Mouse (Mus musculus) MEL-GATA-1-ER (cell line): ENCODE results near the gene Pnkd.
"Not testable (repeated sequence)": the region's sequence is repeated elsewhere in the genome, so short reads cannot be mapped to it uniquely, and the experiment has no call there.

ENCODE experiments used
- DNase-seq: peaks from one replicate; pipeline ENCODE4 v3.0.0-alpha.2; 2012; ENCODE audit warnings: low read depth; ENCODE audit errors: extremely low read depth

Pnkd gene

GRCm38 (mm10) chr1:74387386-74387988, 102.8 kb downstream of the Pnkd start:
- DNase-seq = no peak

- DNase-seq = no peak
Measured at GRCm38 (mm10) chr1:74388398-74388920, 103.7 kb downstream of the Pnkd start.

DNA sequence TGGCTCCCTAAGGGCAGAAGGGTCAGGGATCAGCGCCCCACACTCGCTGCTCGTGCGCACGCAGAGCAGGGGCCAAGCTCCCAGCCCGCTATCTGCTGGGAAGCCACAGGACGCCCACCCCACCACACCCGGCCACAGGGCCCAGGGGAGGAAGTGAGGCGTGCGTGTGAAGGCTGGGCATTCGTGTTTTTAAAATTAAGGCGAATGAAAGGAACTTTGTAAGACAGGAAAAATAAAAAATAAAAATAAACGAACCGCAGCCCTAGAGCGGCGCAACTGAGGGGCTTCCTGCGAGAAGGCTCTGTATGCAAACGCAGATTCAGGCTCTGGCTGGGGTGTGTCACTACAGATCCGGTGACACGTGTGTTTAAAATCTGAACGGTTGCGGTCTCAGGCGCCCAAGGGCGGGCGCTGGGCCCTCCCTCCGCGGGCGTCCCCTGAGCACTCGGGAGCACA, 105.1 kb downstream of the Pnkd start:
- DNase-seq = no peak

DNA sequence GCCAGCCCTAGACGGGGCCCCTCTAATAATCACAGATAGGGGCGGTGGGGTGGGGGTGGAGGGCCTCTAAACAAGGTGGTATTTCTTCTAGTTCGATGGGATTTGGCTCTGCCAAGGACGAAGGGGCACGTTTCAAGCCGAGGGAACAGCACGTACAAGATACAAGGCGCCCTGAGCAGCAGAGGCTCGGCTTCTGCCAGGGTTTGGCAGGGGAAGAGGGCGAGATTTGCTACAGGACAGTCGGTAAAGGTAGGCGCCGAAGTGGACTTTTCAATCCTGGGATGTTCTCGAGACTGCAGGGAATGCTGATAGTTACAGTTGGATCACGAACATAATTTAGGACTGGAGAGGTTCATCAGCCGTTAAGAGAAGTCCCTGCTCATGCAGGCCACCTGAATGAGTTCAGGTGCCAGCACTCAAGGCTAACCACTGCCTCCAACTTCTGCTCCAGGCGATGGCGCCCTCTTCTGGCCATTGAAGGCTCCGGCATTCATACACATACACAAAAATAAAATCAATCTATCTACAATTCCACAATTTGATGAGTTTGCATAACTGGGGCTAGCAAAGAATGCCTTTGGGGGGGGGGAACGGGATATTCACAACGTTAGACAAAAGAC, 105.7 kb downstream of the Pnkd start:
- DNase-seq = no peak

- DNase-seq = no peak
Measured at GRCm38 (mm10) chr1:74390924-74391748, 106.4 kb downstream of the Pnkd start, which contains the start of gene Ctdsp1. Gene Ctdsp1, plus strand, starts transcription at chr1:74391509.

GRCm38 (mm10) chr1:74391844-74392441, 107.2 kb downstream of the Pnkd start:
- no peak for DNase-seq

- no peak for DNase-seq
Measured at GRCm38 (mm10) chr1:74392446-74392994, 107.8 kb downstream of the Pnkd start.

DNA sequence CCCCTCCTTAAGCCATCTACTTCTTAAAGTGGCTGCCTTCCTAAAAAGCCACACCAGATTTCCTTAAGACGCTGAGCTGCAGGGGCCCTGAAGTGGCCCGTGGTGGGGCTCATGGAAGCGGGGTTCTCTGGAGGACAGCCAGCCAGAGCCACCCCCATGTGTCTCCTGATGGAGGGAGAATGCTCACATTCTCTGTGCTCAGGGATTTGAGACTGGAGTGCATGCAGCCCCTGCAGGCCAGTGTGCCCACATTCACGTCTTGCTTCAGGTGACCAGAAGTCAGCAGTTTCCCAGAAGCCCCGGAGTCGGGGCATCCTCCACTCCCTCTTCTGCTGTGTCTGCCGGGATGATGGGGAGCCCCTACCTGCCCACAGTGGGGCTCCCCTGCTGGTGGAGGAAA, 108.3 kb downstream of the Pnkd start:
- no peak for DNase-seq

DNA sequence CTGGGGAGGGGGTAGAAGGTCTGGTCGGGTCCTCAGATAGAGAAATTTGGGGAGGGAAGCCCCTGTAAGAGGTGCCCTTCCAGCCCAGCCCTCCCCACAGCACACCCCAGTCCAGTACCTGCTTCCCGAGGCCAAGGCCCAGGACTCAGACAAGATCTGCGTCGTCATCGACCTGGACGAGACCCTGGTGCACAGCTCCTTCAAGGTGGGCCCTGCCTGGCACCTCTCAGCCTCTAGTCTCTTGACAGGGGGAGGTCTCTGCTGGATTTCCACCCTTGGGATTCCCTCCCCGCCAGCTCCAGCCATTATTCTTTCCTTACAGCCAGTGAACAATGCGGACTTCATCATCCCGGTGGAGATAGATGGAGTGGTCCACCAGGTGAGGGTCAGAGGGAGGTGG, 109.0 kb downstream of the Pnkd start:
- DNase-seq = no peak

DNA sequence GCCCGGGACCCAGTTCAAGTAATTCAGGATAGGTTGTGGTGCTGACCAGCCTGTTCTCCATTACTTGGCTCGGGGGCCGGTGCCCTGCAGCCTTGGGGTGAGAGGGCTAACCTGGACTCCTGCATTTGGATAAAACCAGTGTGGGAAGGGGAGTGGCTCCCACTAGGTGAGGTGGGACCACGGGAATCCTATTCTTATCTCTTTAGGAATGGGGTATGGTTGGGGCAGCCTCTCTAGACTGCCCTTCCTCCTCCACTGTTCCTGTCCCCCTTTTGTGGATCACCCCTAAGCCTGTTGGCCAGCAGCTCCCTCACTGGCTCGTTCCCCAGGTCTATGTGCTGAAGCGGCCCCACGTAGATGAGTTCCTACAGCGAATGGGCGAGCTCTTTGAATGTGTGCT, 109.6 kb downstream of the Pnkd start:
- DNase-seq = no peak

- DNase-seq = no peak
Measured at GRCm38 (mm10) chr1:74394858-74395257, 110.1 kb downstream of the Pnkd start.

- DNase-seq = no peak
Measured at GRCm38 (mm10) chr1:74395290-74395689, 110.6 kb downstream of the Pnkd start.

DNA sequence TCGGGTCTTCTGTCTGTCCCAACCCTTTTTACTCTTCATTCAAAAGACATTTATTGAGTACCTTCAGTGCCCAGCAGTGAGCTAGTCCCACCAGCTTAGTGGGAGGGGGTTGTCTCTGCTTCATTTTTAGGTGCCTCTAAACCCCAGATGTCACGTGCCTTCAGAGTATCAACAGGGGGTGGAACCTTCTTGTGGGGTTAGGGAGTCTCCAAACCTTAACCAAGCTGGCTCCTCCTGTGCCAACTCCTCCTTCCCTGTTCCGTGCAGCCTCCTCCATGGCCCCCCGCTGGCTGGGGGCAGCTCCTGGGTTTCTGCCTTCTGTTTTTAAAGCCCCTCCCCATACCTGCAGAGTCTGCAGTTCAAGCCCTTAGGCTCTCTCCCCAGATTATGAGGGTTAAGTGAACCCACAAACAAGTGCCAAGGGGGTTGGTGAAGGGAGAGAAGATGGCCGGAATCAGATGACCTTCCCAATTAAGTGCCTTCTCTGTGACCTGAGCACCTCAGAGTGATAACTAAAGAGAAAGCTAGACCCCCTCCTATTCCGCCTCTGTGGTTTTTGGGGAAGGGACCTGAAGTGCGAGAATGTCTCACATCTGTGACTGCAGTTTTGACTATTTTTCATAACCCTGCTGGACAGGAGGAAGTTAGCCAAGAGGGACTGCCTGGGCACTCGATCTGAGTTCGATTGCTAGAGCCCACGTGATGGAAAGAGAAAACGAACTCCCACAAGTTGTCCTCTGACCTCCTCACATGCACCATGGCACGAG, 111.9 kb downstream of the Pnkd start:
- DNase-seq = not testable (repeated sequence)

DNA sequence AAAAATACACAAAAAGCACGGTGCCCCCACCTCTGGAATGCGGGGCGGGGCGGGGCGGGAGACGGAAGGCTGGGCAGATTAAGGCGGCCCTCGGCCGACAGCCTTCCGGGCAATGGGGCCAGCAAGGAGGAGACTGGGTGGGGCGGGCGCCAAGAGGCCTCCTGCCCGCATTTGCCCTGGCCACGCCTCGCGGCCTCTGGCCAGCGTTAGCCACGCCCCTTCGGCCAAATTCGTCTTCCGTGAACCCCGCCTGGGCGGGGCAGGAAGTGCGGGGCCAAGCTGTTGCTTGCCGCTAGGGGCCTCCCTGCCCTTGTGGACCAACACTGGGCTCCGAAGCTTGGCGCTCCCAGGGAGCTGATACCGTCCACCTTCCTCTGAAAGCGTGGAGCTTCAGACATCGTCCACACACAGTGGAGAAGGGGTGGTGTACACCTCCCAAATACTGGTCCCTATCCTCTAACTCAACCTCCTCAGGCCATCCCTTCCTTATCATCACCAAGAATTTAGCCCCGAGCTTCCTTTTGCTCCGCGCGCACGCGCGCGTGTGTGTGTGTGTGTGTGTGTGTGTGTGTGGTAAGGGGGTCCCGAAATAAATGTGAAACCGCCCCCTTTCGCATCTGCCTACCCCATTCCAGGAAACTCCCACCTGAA, 112.7 kb downstream of the Pnkd start:
- peak; percentile 80 for DNase-seq

DNA sequence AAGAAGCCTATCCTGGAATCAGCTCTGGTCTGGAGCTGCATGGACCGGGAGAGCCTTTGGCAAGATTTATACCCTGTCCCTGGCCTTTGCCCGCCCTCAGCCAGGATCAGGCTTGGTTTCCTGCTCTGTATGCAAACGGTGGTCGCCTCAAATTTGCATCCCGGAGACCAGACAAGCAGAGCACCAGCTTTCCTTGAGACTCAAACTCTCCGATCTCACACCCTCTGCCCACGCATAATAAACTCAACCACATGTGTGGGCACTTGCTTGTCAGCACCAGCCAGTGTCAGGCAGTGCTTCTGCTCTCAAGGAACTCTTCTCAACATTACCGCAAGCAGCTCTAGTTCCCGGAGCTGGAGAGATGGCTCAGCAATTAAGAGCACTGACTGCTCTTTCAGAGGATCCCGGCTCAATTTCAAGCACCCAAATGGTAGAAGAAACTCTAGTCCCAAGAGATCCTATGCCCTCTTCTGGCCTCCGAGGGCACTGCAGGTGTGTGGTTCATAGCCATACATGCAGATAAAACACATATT, 113.3 kb downstream of the Pnkd start:
- peak; percentile 80 for DNase-seq

DNA sequence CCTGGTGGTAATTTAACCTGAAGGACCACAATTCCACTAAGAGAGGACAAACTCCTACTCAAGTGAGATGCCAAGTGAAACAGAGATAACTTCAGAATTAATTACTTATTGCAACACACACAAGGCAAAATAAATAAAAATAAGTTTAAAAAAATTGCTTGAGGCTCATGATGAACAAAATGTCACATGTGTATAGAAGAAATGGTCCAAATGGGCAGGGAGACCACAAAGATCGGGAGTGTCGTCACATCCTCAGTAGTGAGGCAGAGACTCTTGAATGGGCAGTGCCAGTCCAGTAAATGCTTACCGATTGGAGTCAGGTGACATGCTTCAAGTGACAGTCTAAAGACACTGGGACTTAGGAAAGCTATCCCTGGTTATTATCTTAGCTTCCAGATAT, 115.8 kb downstream of the Pnkd start:
- DNase-seq = no peak

DNA sequence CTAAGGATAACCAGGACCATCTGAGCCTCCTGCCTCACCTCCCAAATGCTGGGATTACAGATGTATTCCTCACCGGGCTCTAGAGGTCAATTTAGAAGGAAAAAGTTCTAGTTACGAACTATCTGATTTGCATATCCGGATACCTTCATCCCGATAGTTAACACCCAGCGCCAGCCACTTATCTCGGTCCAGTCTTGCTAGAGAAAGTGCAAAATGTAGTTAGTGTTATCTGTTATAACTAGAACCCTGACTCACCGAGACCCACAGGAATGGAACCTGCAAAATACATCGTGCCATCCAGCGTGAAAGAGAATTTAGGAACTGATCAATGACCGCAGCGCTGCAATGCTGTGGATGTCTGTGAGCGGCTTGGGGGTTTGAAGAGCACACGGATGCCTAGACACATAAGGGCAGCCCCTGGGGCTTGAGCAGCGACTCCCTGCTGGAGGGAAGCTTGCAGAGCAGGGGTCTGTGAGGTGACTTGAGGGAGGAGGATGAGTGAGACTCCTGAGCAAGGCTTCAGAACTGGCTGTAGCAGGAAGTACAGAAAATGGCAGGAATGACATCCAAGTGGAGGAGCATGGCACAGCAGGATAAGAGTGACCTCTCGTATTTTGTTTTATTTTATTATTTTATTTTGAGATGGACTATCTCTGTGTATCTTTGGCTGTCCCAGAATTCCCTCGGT, 116.4 kb downstream of the Pnkd start:
- DNase-seq = no peak
